Mouse (Mus musculus): ENCODE results near the gene Glyatl3.

Gene Glyatl3

DNA sequence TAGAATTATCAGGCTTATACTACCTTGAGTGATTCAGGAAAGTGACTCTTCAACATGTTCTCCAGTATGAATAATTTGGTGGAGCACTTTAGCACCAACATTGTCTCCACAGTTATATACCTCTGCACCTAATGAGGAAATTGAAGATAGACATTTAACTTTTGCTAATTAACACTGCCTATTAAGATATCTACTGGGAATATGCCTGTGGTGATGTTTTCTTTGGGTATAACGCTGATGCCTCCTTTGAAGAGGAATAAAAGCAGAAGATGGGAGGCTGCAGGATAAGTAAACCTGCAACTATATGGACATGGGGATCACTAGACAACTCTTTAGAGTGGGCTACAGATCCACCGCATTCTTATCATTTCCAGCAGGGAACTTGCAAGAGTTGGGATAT, at the start of gene Glyatl3:
TSS of gene Glyatl3 (minus strand) at position 101 of the 400 bp plus-strand sequence.
- DNase-seq = no peak

DNA sequence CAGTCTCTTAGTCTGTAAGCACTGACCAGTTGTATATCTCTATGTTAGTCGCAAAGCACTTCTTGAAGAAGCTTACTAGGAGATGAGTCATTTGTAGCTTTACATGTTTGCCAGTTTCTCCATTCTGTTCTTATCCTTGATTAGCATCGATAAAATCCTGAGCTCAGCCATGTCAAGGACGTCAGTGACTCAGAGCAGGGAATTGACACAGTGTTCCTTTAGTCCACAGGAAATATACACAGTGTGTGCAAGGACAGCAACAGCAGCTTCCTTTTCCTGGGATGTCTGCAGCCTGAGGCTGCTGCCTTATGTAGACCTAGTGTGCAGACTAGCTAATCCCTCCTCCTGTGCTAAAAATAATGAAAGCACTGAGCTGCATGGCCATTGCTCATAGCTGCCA, 34.4 kb upstream of the Glyatl3 start:
- DNase-seq = no peak

- DNase-seq = peak; percentile 98
Observed at GRCm38 (mm10) chr17:40934420-40935231, 20.5 kb upstream of the Glyatl3 start, which contains the start of the genes Mut and Cenpq. Mut (plus strand) TSS chr17:40934685. Cenpq (minus strand) TSS chr17:40935047.

DNA sequence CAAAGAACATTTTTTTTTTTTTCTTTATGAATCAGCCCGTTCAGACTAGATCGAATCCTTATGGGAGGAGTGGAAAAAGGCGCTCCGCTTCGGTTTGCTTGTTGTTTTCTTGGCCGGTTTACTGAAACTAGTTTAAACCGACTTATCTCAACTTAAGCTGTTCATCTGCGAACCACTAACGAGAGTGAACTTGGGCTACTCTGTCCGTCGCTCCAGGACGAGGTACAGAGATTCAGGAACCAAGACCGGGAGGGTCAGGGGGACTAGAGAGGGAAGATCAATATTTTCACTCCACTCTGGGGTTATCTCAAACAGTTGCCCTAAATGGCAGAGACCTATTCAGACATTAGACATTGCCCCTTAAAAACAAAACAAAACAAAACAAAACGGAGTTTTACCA, 19.8 kb upstream of the Glyatl3 start:
- DNase-seq = no peak

GRCm38 (mm10) chr17:40915499-40915898, 1.3 kb upstream of the Glyatl3 start:
- DNase-seq = no peak

DNA sequence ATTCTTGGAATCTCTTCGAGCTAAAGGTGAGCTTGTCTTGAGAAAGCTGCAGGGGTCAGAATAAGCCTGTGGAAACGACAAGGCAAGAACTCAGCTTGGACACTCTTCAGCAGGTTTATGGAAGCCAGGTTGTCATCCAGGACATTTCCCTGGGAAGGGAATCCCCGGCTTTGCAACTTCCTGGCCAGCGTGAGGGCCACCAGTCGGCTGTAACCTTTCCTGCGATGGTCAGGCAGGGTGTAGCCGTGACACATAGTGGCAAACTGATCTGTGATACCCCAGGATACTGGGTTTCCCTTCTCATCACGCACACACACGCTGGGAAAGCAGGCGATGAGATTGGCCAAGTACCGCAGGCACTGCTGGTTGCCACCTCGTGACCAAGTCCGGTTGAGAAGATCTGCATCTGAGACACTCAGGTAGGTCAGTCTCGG, 9.4 kb downstream of the Glyatl3 start:
- DNase-seq = peak; percentile 61

- peak; percentile 12 for DNase-seq
Observed at GRCm38 (mm10) chr17:40904056-40904597, 10.0 kb downstream of the Glyatl3 start.

DNA sequence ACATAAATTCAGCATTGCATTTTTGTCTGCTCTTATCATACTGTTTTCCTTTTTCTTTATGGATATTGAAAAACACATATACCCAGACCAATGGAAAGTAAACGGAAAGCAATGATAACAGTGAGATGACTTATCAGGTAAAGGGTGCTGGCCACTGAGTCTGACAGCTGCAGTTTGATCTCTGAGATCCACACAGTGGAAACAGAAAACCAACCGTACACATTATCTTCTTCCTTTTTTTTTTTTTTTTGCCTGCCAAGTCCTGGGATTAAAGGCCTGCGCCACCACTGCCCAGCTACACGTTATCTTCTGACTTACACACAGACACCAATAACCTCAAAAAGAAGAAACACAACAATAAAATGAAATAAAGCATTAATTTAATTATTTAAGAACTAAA, 10.8 kb downstream of the Glyatl3 start:
- DNase-seq = no peak

GRCm38 (mm10) chr17:40899783-40900363, 14.3 kb downstream of the Glyatl3 start:
- no peak for DNase-seq

DNA sequence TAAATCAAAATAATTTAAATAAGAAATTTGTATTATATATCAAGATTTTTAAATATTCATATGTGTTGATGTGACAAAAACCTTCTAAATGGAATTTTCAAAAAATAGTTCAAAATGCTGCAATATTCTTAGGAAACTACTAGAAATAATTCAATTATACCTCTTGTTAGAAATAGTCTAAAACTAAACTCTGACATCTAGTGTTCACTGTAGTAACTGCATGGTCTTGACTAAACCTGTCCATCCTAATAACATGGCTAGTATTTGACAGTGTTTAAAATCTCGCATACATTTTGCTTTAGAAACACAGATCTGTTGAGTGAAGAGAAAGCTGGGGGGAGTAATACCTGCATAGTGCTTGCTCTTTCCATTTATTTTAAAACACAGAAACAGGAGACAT, 17.3 kb downstream of the Glyatl3 start:
- no peak for DNase-seq

GRCm38 (mm10) chr17:40887849-40888536, 26.2 kb downstream of the Glyatl3 start:
- DNase-seq = no peak

DNA sequence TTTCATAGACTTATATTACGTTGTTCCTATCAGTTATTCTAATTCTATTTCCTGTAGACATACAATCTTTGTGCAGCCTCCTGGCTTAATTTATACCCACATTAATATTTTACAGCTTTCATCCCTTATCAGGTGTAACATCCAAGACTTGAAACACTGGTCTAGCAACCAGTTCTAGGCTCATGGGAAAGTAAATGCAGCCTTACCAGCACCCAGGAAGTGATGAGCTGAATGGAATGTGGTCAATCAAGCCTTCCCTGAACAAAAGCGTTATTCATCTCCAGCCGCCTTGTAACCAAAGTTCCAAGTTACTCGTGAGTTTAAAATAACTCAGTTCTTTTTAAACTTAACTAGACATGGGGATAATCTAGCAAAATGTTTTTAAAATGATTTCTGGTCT, 29.0 kb downstream of the Glyatl3 start:
- DNase-seq = no peak

- no peak for DNase-seq
Observed at GRCm38 (mm10) chr17:40882172-40882571, 32.0 kb downstream of the Glyatl3 start.

DNA sequence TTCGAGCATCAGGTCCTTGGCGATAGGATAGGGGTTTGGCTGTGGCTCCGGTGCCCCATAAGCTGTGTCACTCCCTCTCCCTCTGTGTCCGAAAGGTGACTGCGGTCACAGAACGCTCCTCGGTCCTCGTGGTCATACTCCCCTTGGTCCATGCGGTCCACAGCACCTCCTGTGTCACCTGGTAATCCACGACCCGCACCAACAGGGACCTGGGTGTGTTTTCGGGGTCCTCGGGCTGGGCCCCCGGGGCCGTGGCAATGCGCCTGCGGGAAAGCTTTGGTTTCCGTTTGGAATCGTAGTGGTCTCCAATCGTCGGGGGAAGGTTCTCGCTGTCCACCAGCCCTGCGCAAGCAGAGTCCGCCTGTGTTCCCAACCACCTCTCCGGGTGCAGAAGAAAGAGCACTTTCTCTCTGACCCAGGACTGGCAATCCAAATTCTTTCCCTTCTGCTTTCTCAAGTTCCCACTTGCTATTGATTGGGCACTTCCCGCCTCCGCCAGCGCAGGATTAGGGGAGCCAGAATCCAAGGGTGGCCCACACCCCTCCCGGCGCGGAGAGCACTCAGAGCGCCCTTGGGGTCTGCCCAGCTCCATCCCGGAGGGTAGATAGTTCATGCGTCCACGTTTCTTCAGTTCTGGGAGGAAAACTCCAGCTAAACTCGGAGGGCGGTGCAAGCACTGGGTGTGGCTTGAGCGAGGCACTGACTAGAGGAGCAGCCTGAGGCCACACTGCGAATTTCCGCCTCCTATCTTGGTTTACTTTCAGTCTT, 34.0 kb downstream of the Glyatl3 start, which contains the start of gene 9130008F23Rik:
TSS of gene 9130008F23Rik (minus strand) at position 636 of the 768 bp plus-strand sequence.
- DNase-seq = no peak

- no peak for DNase-seq
Observed at GRCm38 (mm10) chr17:40879528-40879923, 34.6 kb downstream of the Glyatl3 start.

GRCm38 (mm10) chr17:40877741-40878140, 36.4 kb downstream of the Glyatl3 start:
- DNase-seq = no peak

DNA sequence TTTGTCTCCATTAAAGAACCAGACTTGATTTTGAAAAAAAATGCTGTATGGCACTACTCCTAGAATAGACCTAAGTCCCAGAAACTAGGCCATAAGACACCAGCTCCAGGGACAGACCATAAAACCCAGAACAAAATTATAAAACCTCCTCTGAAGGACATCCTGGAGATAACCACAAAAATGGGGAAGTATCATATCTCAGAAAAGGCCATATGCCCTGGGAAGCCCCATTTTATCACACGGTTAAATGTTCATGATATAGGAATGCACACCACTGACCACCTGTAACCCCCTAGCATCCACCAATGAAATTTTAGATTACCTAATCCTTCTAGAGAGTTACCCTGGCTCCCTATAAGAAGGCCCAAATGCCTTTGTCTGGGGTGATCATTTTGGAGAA, 38.6 kb downstream of the Glyatl3 start:
- DNase-seq = no peak

GRCm38 (mm10) chr17:40874701-40875100, 39.4 kb downstream of the Glyatl3 start:
- no peak for DNase-seq

DNA sequence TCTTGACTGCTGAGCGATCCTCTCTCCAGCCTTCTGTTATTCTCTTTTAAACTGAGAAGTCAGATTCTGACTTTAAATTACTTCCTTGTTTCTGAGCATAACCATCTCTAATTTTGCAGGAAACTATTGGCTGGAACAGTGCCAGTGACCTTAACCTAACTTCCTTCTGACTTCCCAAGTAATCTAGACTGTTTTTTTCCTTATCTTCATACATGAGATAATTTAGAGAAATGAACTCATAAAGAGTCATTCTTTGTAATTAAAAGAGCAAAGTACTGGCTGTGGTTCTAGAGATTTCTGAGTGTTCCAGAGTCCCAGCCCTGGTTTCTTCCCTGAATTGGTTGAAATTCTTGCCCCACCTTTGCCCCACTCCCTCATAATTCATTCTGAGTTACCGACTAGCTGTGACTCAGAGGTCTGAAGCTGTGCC, 40.6 kb downstream of the Glyatl3 start:
- no peak for DNase-seq

GRCm38 (mm10) chr17:40872626-40873025, 41.5 kb downstream of the Glyatl3 start:
- DNase-seq = no peak

- DNase-seq = no peak
Observed at GRCm38 (mm10) chr17:40868952-40869747, 45.0 kb downstream of the Glyatl3 start.

GRCm38 (mm10) chr17:40855065-40855464, 59.1 kb downstream of the Glyatl3 start:
- no peak for DNase-seq

Measured in cerebellum, adult 11-12 months (tissue).